Mouse (Mus musculus): ENCODE data around the gene Atp8b3. TPM values are rescaled to one million over a fixed set of nuclear protein-coding genes. Genes with fewer than 3 reads are reported as not detected.

The Atp8b3 gene
- polyA plus RNA-seq, 1 experiment, result not detected

- no peak for TF ChIP-seq CTCF (IDR thresholded peaks at IDR 0.05; ENCODE audit: low read depth, low read length)
- no peak for TF ChIP-seq POLR2A (IDR thresholded peaks at IDR 0.05; ENCODE audit: borderline replicate concordance, low read depth, low read length)
- Histone ChIP-seq H3K4me1 (ENCODE audit: control insufficient read depth, insufficient read depth, low read length) (peaks cover 17% of the 10 kb centered on the region), H3K4me3 (ENCODE audit: insufficient read depth, low read length) (no peak overlapping the region), H3K27ac (ENCODE audit: insufficient read depth, low read depth, low read length) (no peak overlapping the region)
These were observed 3.2 kb downstream of the Atp8b3 start for GRCm38 (mm10) chr10:80535711-80536110.

DNA sequence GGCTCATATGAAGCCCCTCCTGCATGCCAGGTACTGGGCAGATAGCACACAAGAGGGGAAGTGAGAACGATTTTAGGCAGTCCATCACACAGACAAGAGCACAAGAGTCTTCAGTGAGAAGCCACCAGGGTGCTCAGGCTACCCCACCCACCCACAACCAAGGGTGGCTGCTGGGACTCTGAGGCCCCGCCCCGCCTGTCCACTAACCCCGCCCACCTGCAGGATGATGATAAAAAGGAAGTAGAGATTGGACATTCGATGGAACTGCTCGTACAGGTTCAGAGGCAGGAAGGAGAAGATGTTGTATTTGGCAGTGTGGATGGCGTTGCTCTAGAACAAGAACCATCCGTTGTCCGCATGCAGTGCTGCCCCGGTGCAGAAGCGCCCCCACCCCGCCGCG lies 3.9 kb downstream of the Atp8b3 start:
- Histone ChIP-seq H3K4me3 (ENCODE audit: insufficient read depth, low read length) (no peak overlapping the region), H3K27ac (ENCODE audit: insufficient read depth, low read depth, low read length) (no peak overlapping the region), H3K4me1 (ENCODE audit: control insufficient read depth, insufficient read depth, low read length) (peaks cover 17% of the 10 kb centered on the region)
- TF ChIP-seq POLR2A (IDR thresholded peaks at IDR 0.05; ENCODE audit: borderline replicate concordance, low read depth, low read length), result no peak

DNA sequence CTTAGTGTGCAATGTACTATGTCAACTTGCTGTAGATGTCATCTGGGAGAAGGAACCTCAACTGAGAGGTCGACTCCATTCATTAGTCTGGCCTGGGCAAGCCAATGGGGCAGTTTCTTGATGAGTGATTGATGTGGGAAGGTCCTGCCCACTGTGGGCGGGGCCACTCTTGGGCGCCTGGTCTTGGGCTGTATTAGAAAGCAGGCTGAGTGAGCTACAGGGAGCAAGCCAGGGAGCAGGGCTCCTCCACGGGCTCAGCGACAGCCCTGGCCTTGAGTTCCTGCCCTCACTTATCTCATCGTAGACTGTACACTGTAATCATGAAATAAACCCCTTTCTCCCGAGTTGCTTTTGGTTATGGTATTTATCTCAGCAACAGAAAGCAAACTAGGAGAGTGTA lies 5.2 kb downstream of the Atp8b3 start:
- no peak overlapping the region for H3K27ac ChIP-seq (ENCODE audit: insufficient read depth, low read depth, low read length)
- H3K4me3 ChIP-seq (ENCODE audit: insufficient read depth, low read length), result no peak overlapping the region
- H3K4me1 ChIP-seq (ENCODE audit: control insufficient read depth, insufficient read depth, low read length), result peaks cover 14% of the 10 kb centered on the region
- TF ChIP-seq POLR2A (IDR thresholded peaks at IDR 0.05; ENCODE audit: borderline replicate concordance, low read depth, low read length), result no peak
- TF ChIP-seq CTCF (IDR thresholded peaks at IDR 0.05; ENCODE audit: low read depth, low read length), result no peak

DNA sequence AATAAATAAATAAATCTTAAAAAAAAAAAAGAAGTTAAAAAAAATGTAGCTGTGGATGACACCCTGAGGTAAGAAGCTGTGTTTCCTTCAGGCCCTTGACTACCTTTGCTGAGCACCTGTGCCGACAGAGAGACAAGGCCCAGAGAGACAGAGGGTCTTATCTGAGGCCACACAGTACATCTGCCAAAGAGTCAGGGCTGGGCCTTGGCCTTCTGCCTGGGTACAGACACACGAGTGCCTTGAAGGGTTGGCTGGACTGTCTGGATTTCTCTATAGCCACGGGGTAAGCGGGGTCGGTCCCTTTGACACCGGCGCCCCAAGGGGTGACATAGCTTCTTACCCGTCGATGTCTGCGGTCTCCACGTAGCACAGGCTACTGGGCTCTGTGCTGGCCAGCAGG lies 6.1 kb downstream of the Atp8b3 start:
- H3K4me3 ChIP-seq (ENCODE audit: insufficient read depth, low read length), result no peak overlapping the region
- no peak for TF ChIP-seq POLR2A (IDR thresholded peaks at IDR 0.05; ENCODE audit: borderline replicate concordance, low read depth, low read length)
- no peak for TF ChIP-seq CTCF (IDR thresholded peaks at IDR 0.05; ENCODE audit: low read depth, low read length)
- H3K4me1 ChIP-seq (ENCODE audit: control insufficient read depth, insufficient read depth, low read length), result peaks cover 5% of the 10 kb centered on the region
- H3K27ac ChIP-seq (ENCODE audit: insufficient read depth, low read depth, low read length), result no peak overlapping the region

DNA sequence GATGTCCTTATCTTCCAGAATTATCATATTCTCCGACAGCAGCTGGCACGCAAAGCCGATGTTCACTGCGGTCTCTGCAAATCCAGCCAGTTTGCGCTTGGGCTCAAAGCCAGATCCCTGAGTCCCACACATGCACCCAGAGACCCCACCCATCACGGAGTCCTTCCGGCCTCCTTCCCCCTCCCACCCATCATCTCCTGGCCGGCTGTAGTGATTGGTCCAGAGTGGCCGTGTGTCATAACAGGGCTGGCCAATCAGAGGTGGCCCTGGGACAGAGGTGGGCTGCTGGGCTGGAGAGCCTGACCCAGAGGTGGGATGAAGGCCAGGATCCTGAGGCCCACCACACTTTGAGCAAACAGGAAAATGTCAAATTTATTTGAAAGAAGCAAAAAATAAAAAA lies 12.8 kb downstream of the Atp8b3 start:
- Histone ChIP-seq H3K4me3 (ENCODE audit: insufficient read depth, low read length) (no peak overlapping the region), H3K4me1 (ENCODE audit: control insufficient read depth, insufficient read depth, low read length) (no peaks in the 10 kb centered on the region), H3K27ac (ENCODE audit: insufficient read depth, low read depth, low read length) (no peak overlapping the region)
- no peak for TF ChIP-seq POLR2A (IDR thresholded peaks at IDR 0.05; ENCODE audit: borderline replicate concordance, low read depth, low read length)

DNA sequence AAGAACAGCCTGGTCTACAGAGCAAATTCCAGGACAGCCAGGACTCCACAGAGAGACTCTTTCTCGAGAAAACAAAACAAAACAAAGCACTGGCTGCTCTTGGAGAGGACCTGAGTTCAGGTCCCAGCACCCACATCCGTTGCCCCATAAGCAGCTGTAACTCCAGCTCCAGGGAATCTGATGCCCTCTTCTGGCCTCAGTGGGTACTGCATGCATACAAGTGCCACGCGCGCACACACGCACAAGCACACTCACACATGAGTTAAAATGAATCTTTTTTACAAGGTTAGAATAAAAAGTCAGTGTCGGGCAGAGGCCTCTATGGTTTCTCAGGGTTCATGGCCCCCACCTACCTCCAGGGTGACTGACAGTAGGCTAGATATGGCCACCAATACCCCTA lies 15.6 kb downstream of the Atp8b3 start:
- Histone ChIP-seq H3K4me3 (ENCODE audit: insufficient read depth, low read length) (no peak overlapping the region), H3K4me1 (ENCODE audit: control insufficient read depth, insufficient read depth, low read length) (no peaks in the 10 kb centered on the region), H3K27ac (ENCODE audit: insufficient read depth, low read depth, low read length) (no peak overlapping the region)
- TF ChIP-seq POLR2A (IDR thresholded peaks at IDR 0.05; ENCODE audit: borderline replicate concordance, low read depth, low read length) (no peak), CTCF (IDR thresholded peaks at IDR 0.05; ENCODE audit: low read depth, low read length) (peak; percentile 27; the same call in 1 of the 2 replicates)

DNA sequence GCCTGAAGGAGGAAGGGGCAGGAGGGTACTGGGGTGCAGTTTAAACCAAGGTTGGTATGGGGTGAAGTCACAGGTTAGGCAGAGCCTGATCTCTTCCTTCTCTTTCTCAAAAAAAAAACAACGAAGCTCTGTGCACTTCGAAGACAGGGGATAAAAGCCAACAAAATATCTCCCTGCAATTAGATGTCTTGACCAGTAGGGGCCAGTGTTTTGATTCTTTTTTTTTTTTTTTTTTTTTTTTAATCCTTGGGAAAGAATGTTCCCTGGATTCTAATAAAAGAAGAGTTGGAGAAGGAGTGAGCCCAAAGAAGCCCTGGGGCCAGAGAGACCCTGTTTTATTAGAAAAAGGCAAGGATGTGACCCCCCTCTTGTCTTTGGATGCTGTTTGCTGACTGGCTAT lies 19.6 kb downstream of the Atp8b3 start:
- TF ChIP-seq CTCF (IDR thresholded peaks at IDR 0.05; ENCODE audit: low read depth, low read length), result no peak
- TF ChIP-seq POLR2A (IDR thresholded peaks at IDR 0.05; ENCODE audit: borderline replicate concordance, low read depth, low read length), result no peak
- no peaks in the 10 kb centered on the region for H3K4me1 ChIP-seq (ENCODE audit: control insufficient read depth, insufficient read depth, low read length)

DNA sequence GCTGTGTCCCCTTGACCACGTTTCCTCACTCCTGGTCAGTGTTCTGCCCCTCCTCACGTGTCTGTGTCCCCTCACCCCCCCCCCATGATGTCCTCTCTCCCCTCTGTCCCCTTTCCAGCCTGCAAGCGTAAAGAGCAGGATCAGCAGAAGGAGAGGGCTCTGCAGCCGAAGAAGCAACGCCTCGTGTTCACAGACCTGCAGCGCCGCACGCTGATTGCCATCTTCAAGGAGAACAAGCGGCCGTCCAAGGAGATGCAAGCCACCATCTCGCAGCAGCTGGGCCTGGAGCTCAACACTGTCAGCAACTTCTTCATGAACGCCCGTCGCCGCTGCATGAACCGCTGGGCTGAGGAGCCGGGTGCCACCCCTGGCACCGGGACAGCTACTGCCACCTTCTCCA lies 25.2 kb downstream of the Atp8b3 start:
- no peak overlapping the region for H3K27ac ChIP-seq (ENCODE audit: insufficient read depth, low read depth, low read length)
- H3K4me3 ChIP-seq (ENCODE audit: insufficient read depth, low read length), result no peak overlapping the region
- H3K4me1 ChIP-seq (ENCODE audit: control insufficient read depth, insufficient read depth, low read length), result peaks cover 9% of the 10 kb centered on the region
- TF ChIP-seq POLR2A (IDR thresholded peaks at IDR 0.05; ENCODE audit: borderline replicate concordance, low read depth, low read length) (no peak), CTCF (IDR thresholded peaks at IDR 0.05; ENCODE audit: low read depth, low read length) (no peak)

More for the DNA sequence above, 19.6 kb downstream of the Atp8b3 start:
- Histone ChIP-seq H3K27ac (ENCODE audit: insufficient read depth, low read depth, low read length) (no peak overlapping the region), H3K4me3 (ENCODE audit: insufficient read depth, low read length) (no peak overlapping the region)

DNA sequence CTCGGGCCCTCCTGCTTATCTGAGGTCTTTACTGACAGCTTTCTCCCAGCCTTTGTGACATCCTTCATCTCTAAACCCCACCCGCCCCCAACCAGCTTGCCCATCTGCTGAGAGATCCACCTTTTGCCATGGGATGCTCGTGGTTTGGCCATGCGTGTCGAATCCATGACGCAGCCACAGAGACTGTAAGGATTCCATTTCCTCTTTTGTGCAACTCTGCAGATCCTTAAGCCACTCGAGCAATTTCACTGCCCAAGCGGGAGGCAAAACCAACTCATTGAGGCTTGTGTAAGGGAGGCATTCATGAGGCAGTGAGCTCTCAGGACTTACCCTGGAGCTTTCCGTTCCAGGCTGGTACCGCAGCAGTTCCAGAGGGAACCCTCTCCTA lies 28.7 kb downstream of the Atp8b3 start:
- Histone ChIP-seq H3K4me1 (ENCODE audit: control insufficient read depth, insufficient read depth, low read length) (peaks cover 9% of the 10 kb centered on the region), H3K4me3 (ENCODE audit: insufficient read depth, low read length) (peak overlapping the region; percentile 57; the same call in 1 of the 2 replicates), H3K27ac (ENCODE audit: insufficient read depth, low read depth, low read length) (no peak overlapping the region)
- TF ChIP-seq CTCF (IDR thresholded peaks at IDR 0.05; ENCODE audit: low read depth, low read length) (no peak), POLR2A (IDR thresholded peaks at IDR 0.05; ENCODE audit: borderline replicate concordance, low read depth, low read length) (no peak)

DNA sequence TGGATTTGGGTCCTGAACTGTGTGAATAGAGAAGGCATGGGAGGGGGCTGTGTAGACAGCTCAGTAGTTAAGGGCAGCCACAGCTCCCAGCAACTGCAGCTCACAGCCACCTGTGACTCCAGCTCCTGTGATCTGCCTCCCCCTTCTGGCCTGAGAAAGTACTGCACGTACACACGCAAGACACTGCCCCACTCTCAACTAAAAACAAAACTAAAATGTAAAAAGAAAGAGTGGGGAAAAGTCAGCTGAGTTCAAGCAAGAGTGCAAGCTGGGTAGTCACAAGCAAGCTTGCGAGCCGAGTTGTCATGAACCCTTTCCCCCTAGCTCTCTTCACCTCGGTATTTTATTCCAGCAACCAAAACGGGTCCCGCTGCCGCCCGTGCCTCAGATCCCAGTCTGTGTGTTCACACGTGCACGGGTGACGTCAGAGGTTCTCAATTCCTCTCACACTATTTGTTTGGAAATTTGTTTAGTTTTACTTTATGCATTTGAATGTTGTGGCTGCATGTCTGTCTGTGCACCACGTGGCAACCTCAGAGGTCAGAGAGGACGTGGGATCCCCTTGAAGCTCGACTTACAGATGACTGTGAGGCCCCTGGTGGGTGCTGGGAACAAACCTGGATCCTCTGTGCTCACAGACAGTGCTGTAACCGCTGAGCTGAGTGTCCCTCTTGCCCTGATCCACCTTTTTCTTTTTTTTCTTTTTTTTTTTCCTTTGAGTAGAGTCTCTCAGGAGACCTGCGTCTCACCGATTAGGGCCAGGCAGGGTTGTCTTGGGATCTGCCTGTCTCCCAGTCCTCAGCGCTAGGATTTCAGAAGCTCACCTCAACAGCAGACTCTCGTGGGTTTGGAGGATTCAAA lies 29.3 kb downstream of the Atp8b3 start:
- H3K4me3 ChIP-seq (ENCODE audit: insufficient read depth, low read length), result peak overlapping the region; percentile 57
- H3K4me1 ChIP-seq (ENCODE audit: control insufficient read depth, insufficient read depth, low read length), result peaks cover 9% of the 10 kb centered on the region
- no peak overlapping the region for H3K27ac ChIP-seq (ENCODE audit: insufficient read depth, low read depth, low read length)
- TF ChIP-seq CTCF (IDR thresholded peaks at IDR 0.05; ENCODE audit: low read depth, low read length), result peak; percentile 57
- no peak for TF ChIP-seq POLR2A (IDR thresholded peaks at IDR 0.05; ENCODE audit: borderline replicate concordance, low read depth, low read length)
